Mouse (Mus musculus): ENCODE measurements at regions not wholly inside any gene's neighbourhood (a gene's known extent, or its start where the extent isn't known, plus 50 kb on each side); places are given as distances from the start of the nearest gene placed in this dataset.

- Histone ChIP-seq H3ac (ENCODE audit: control insufficient read depth, insufficient read length, low read depth) (no peak overlapping the region), H3K36me3 (ENCODE audit: control insufficient read depth, insufficient read depth) (no peaks in the 10 kb centered on the region), H3K4me3 (ENCODE audit: insufficient read depth, poor library complexity, severe bottlenecking) (no peak overlapping the region), H3K79me3 (ENCODE audit: low read depth) (no peaks in the 10 kb centered on the region), H3K27me3 (ENCODE audit: control insufficient read depth, insufficient read depth, insufficient read length) (no peaks in the 10 kb centered on the region), H3K79me2 (ENCODE audit: control insufficient read depth, insufficient read depth) (no peaks in the 10 kb centered on the region)
- TF ChIP-seq CEBPB (IDR thresholded peaks at IDR 0.05; ENCODE audit: low read depth) = no peak
- TF ChIP-seq CTCF (IDR thresholded peaks at IDR 0.05; ENCODE audit: control insufficient read depth, insufficient read depth, insufficient read length) = no peak
- no peak for TF ChIP-seq MYOG (IDR thresholded peaks at IDR 0.05; ENCODE audit: control insufficient read depth, extremely low read depth, insufficient read length)
- TF ChIP-seq USF1 (IDR thresholded peaks at IDR 0.05; ENCODE audit: low read depth) = no peak
- no peak for TF ChIP-seq FOSL1 (IDR thresholded peaks at IDR 0.05; ENCODE audit: insufficient read depth, low read length, poor library complexity, severe bottlenecking)
- no peak for TF ChIP-seq MAX (IDR thresholded peaks at IDR 0.05)
- no peak for TF ChIP-seq MYOD1 (IDR thresholded peaks at IDR 0.05; ENCODE audit: control insufficient read depth, insufficient read length, low read depth)
Observed at GRCm38 (mm10) chr1:184559543-184559942, 172.9 kb downstream of the Hlx start.

- no peak for TF ChIP-seq USF1 (IDR thresholded peaks at IDR 0.05; ENCODE audit: low read depth)
- TF ChIP-seq MAX (IDR thresholded peaks at IDR 0.05) = no peak
- no peak for TF ChIP-seq MYOG (IDR thresholded peaks at IDR 0.05; ENCODE audit: control insufficient read depth, extremely low read depth, insufficient read length)
- no peak for TF ChIP-seq FOSL1 (IDR thresholded peaks at IDR 0.05; ENCODE audit: insufficient read depth, low read length, poor library complexity, severe bottlenecking)
- TF ChIP-seq CEBPB (IDR thresholded peaks at IDR 0.05; ENCODE audit: low read depth) = no peak
- no peak for TF ChIP-seq CTCF (IDR thresholded peaks at IDR 0.05; ENCODE audit: control insufficient read depth, insufficient read depth, insufficient read length)
- no peak for TF ChIP-seq MYOD1 (IDR thresholded peaks at IDR 0.05; ENCODE audit: control insufficient read depth, insufficient read length, low read depth)
Observed at GRCm38 (mm10) chr1:184553791-184554190, 178.6 kb downstream of the Hlx start.

GRCm38 (mm10) chr1:184550491-184550890 lies 181.9 kb downstream of the Hlx start:
- no peaks in the 10 kb centered on the region for H3K27me3 ChIP-seq (ENCODE audit: control insufficient read depth, insufficient read depth, insufficient read length)
- TF ChIP-seq MAX (IDR thresholded peaks at IDR 0.05) (no peak), MYOG (IDR thresholded peaks at IDR 0.05; ENCODE audit: control insufficient read depth, extremely low read depth, insufficient read length) (no peak), FOSL1 (IDR thresholded peaks at IDR 0.05; ENCODE audit: insufficient read depth, low read length, poor library complexity, severe bottlenecking) (no peak), CTCF (IDR thresholded peaks at IDR 0.05; ENCODE audit: control insufficient read depth, insufficient read depth, insufficient read length) (no peak), CEBPB (IDR thresholded peaks at IDR 0.05; ENCODE audit: low read depth) (no peak), MYOD1 (IDR thresholded peaks at IDR 0.05; ENCODE audit: control insufficient read depth, insufficient read length, low read depth) (no peak), USF1 (IDR thresholded peaks at IDR 0.05; ENCODE audit: low read depth) (no peak)

More at GRCm38 (mm10) chr1:184553791-184554190, 178.6 kb downstream of the Hlx start:
- Histone ChIP-seq H3K36me3 (ENCODE audit: control insufficient read depth, insufficient read depth) (no peaks in the 10 kb centered on the region), H3K79me3 (ENCODE audit: low read depth) (no peaks in the 10 kb centered on the region), H3ac (ENCODE audit: control insufficient read depth, insufficient read length, low read depth) (no peak overlapping the region), H3K79me2 (ENCODE audit: control insufficient read depth, insufficient read depth) (no peaks in the 10 kb centered on the region), H3K4me3 (ENCODE audit: insufficient read depth, poor library complexity, severe bottlenecking) (no peak overlapping the region), H3K27me3 (ENCODE audit: control insufficient read depth, insufficient read depth, insufficient read length) (no peaks in the 10 kb centered on the region)

GRCm38 (mm10) chr1:184547650-184548235 lies 184.7 kb downstream of the Hlx start:
- H3K27me3 ChIP-seq (ENCODE audit: control insufficient read depth, insufficient read depth, insufficient read length) = no peaks in the 10 kb centered on the region
- H3ac ChIP-seq (ENCODE audit: control insufficient read depth, insufficient read length, low read depth) = no peak overlapping the region
- H3K4me3 ChIP-seq (ENCODE audit: insufficient read depth, poor library complexity, severe bottlenecking) = no peak overlapping the region
- no peaks in the 10 kb centered on the region for H3K36me3 ChIP-seq (ENCODE audit: control insufficient read depth, insufficient read depth)
- no peak for TF ChIP-seq CEBPB (IDR thresholded peaks at IDR 0.05; ENCODE audit: low read depth)
- TF ChIP-seq CTCF (IDR thresholded peaks at IDR 0.05; ENCODE audit: control insufficient read depth, insufficient read depth, insufficient read length) = no peak
- TF ChIP-seq MYOG (IDR thresholded peaks at IDR 0.05; ENCODE audit: control insufficient read depth, extremely low read depth, insufficient read length) = no peak
- TF ChIP-seq MAX (IDR thresholded peaks at IDR 0.05) = no peak
- peak; percentile 66 for TF ChIP-seq MYOD1 (IDR thresholded peaks at IDR 0.05; ENCODE audit: control insufficient read depth, insufficient read length, low read depth)
- H3K79me3 ChIP-seq (ENCODE audit: low read depth) = no peaks in the 10 kb centered on the region
- H3K79me2 ChIP-seq (ENCODE audit: control insufficient read depth, insufficient read depth) = no peaks in the 10 kb centered on the region

More at GRCm38 (mm10) chr1:184550491-184550890, 181.9 kb downstream of the Hlx start:
- Histone ChIP-seq H3K36me3 (ENCODE audit: control insufficient read depth, insufficient read depth) (no peaks in the 10 kb centered on the region), H3K4me3 (ENCODE audit: insufficient read depth, poor library complexity, severe bottlenecking) (no peak overlapping the region), H3K79me3 (ENCODE audit: low read depth) (no peaks in the 10 kb centered on the region), H3K79me2 (ENCODE audit: control insufficient read depth, insufficient read depth) (no peaks in the 10 kb centered on the region), H3ac (ENCODE audit: control insufficient read depth, insufficient read length, low read depth) (no peak overlapping the region)

- H3K36me3 ChIP-seq (ENCODE audit: control insufficient read depth, insufficient read depth) = no peaks in the 10 kb centered on the region
- no peaks in the 10 kb centered on the region for H3K79me3 ChIP-seq (ENCODE audit: low read depth)
- no peak overlapping the region for H3ac ChIP-seq (ENCODE audit: control insufficient read depth, insufficient read length, low read depth)
- no peaks in the 10 kb centered on the region for H3K79me2 ChIP-seq (ENCODE audit: control insufficient read depth, insufficient read depth)
- TF ChIP-seq MYOG (IDR thresholded peaks at IDR 0.05; ENCODE audit: control insufficient read depth, extremely low read depth, insufficient read length) = no peak
- TF ChIP-seq MYOD1 (IDR thresholded peaks at IDR 0.05; ENCODE audit: control insufficient read depth, insufficient read length, low read depth) = peak; percentile 14
- no peak for TF ChIP-seq FOSL1 (IDR thresholded peaks at IDR 0.05; ENCODE audit: insufficient read depth, low read length, poor library complexity, severe bottlenecking)
- no peak for TF ChIP-seq CEBPB (IDR thresholded peaks at IDR 0.05; ENCODE audit: low read depth)
- peak; percentile 93 for TF ChIP-seq USF1 (IDR thresholded peaks at IDR 0.05; ENCODE audit: low read depth)
- TF ChIP-seq MAX (IDR thresholded peaks at IDR 0.05) = peak; percentile 60
- no peak for TF ChIP-seq CTCF (IDR thresholded peaks at IDR 0.05; ENCODE audit: control insufficient read depth, insufficient read depth, insufficient read length)
- no peak overlapping the region for H3K4me3 ChIP-seq (ENCODE audit: insufficient read depth, poor library complexity, severe bottlenecking)
- H3K27me3 ChIP-seq (ENCODE audit: control insufficient read depth, insufficient read depth, insufficient read length) = no peaks in the 10 kb centered on the region
Observed at GRCm38 (mm10) chr1:184546140-184546661, 186.2 kb downstream of the Hlx start.

Measured in C2C12 (cell line).